Mouse (Mus musculus) heart, postnatal 0 days (tissue): ENCODE results near the gene Fkbp7. TPM values are rescaled to one million over a fixed set of nuclear protein-coding genes. Genes with fewer than 3 reads are reported as not detected.

Source experiments
- ATAC-seq: fragments of 200-750 bp; cut with Nextera tagmentation; 2 replicates; pipeline ENCODE4 v1.8.0; 2017; ENCODE audit warnings: low read depth, moderate number of reproducible peaks, moderate library complexity; ENCODE audit not compliant: insufficient read depth
- DNase-seq: peaks from one replicate; pipeline ENCODE4 v3.0.0-alpha.2; 2016; ENCODE audit warnings: low spot score
- H3K27ac ChIP-seq: fragments of 300-500 bp; sonication (generic); 2 replicates; pipeline ENCODE4 v1.5.1; 2014; ENCODE audit warnings: low read depth, mild to moderate bottlenecking
- H3K27me3 ChIP-seq: fragments of 300-500 bp; sonication (generic); 2 replicates; pipeline ENCODE4 v1.6.1; 2014; ENCODE audit warnings: low read length, mixed read lengths; ENCODE audit not compliant: control insufficient read depth, insufficient read depth
- H3K36me3 ChIP-seq: fragments of 300-500 bp; sonication (generic); replicated peaks from 2 replicates; pipeline ENCODE4 v1.6.1; 2014; ENCODE audit warnings: low read length, mixed read lengths; ENCODE audit not compliant: control insufficient read depth, insufficient read depth
- H3K4me1 ChIP-seq: fragments of 300-500 bp; sonication (generic); 2 replicates; pipeline ENCODE4 v1.6.1; 2014; ENCODE audit warnings: antibody characterized with exemption; ENCODE audit not compliant: control insufficient read depth, insufficient read depth
- H3K4me2 ChIP-seq: fragments of 300-500 bp; sonication (generic); 2 replicates; pipeline ENCODE4 v1.6.1; 2014; ENCODE audit warnings: low read depth, mild to moderate bottlenecking, low read length, moderate library complexity
- H3K4me3 ChIP-seq: fragments of 300-500 bp; sonication (generic); 2 replicates; pipeline ENCODE4 v1.5.1; 2014; ENCODE audit warnings: low read depth, low read length
- H3K9ac ChIP-seq: fragments of 300-500 bp; sonication (generic); replicated peaks from 2 replicates; pipeline ENCODE4 v1.6.1; 2014; ENCODE audit warnings: low read depth, low read length, mixed read lengths
- H3K9me3 ChIP-seq: fragments of 300-500 bp; sonication (generic); replicated peaks from 2 replicates; pipeline ENCODE4 v1.6.1; 2016; ENCODE audit warnings: low read length; ENCODE audit not compliant: control insufficient read depth
- CTCF ChIP-seq: IDR thresholded peaks from 2 replicates; pipeline ENCODE4 v1.5.1; 2016; ENCODE audit warnings: antibody characterized with exemption, control low read depth, low read depth
- EP300 ChIP-seq: IDR thresholded peaks from 2 replicates; pipeline ENCODE4 v1.6.1; 2016; ENCODE audit warnings: antibody characterized with exemption, low read depth
- WGBS: fragments of 180-500 bp; shearing (Covaris S2); extraction: QIAGEN DNeasy Blood & Tissue Kit; methylation state at CpG from one replicate; pipeline ENCODE4 v1.1.7; 2014; 5-methylcytosine and 5-hydroxymethylcytosine counted together
- polyA plus RNA-seq: library from polyadenylated mRNA; unstranded; fragments of >200 nt; fragmentation: Nextera tagmentation; extraction: Ambion mirVana; gene quantifications from 2 replicates; pipeline ENCODE4 v1.2.1, GENCODE M21; 2015
- total RNA-seq: library from RNA; depleted of rRNA; stranded (reverse); fragments of >200 nt; gene quantifications from 2 replicates; pipeline ENCODE4 v1.2.3, GENCODE M21; 2014; ENCODE audit warnings: low replicate concordance

Gene Fkbp7
- total and polyA plus RNA-seq, 2 experiments from 2014 or later = 16.9 to 76.6 TPM

GRCm38 (mm10) chr2:76687608-76688007 is 14.7 kb upstream of the Fkbp7 start:
- Histone ChIP-seq H3K4me3 (no peak overlapping the region), H3K36me3 (peaks cover 65% of the 10 kb centered on the region), H3K27ac (no peak overlapping the region), H3K9me3 (no peaks in the 10 kb centered on the region), H3K27me3 (no peaks in the 10 kb centered on the region), H3K4me2 (no peak overlapping the region), H3K4me1 (peaks cover 4% of the 10 kb centered on the region), H3K9ac (no peak overlapping the region)
- TF ChIP-seq CTCF (no peak), EP300 (no peak)
- DNase-seq = no peak
- 59% methylated on average over 3 of the region's 3 CpGs for WGBS
- ATAC-seq = no peak

GRCm38 (mm10) chr2:76686986-76687385 is 14.1 kb upstream of the Fkbp7 start:
- TF ChIP-seq EP300 (no peak), CTCF (no peak)
- no peaks in the 10 kb centered on the region for H3K27me3 ChIP-seq
- no peak overlapping the region for H3K4me2 ChIP-seq
- H3K4me3 ChIP-seq = no peak overlapping the region
- peaks cover 65% of the 10 kb centered on the region for H3K36me3 ChIP-seq
- H3K27ac ChIP-seq = no peak overlapping the region
- H3K9me3 ChIP-seq = no peaks in the 10 kb centered on the region
- no peak for ATAC-seq
- 92% methylated on average over 3 of the region's 3 CpGs for WGBS
- peaks cover 4% of the 10 kb centered on the region for H3K4me1 ChIP-seq
- no peak for DNase-seq
- H3K9ac ChIP-seq = no peak overlapping the region

- DNase-seq = no peak
- Histone ChIP-seq H3K4me1 (no peaks in the 10 kb centered on the region), H3K9me3 (no peaks in the 10 kb centered on the region), H3K27ac (no peak overlapping the region), H3K4me3 (no peak overlapping the region), H3K36me3 (peaks cover 69% of the 10 kb centered on the region), H3K9ac (no peak overlapping the region), H3K27me3 (no peaks in the 10 kb centered on the region), H3K4me2 (no peak overlapping the region)
- 91% methylated on average over 8 of the region's 8 CpGs for WGBS
- ATAC-seq = no peak
- TF ChIP-seq EP300 (no peak), CTCF (no peak)
Measured at GRCm38 (mm10) chr2:76682301-76682700, 9.4 kb upstream of the Fkbp7 start.

- peak overlapping the region; percentile 93; the same call in 1 of the 2 replicates for H3K9ac ChIP-seq
- WGBS = 62% methylated on average over 13 of the region's 13 CpGs
Measured at GRCm38 (mm10) chr2:76676401-76677226, 3.7 kb upstream of the Fkbp7 start.

GRCm38 (mm10) chr2:76675949-76676348 is 3.0 kb upstream of the Fkbp7 start:
- Histone ChIP-seq H3K9ac (peak overlapping the region; percentile 93), H3K4me3 (peak overlapping the region; percentile 77), H3K4me2 (peak overlapping the region; percentile 78), H3K36me3 (peaks cover 16% of the 10 kb centered on the region; the same call in 1 of the 2 replicates), H3K27me3 (no peaks in the 10 kb centered on the region), H3K27ac (no peak overlapping the region), H3K9me3 (no peaks in the 10 kb centered on the region), H3K4me1 (peaks cover 13% of the 10 kb centered on the region; the same call in 1 of the 2 replicates)
- DNase-seq (no peak), ATAC-seq (no peak)
- no peak for TF ChIP-seq EP300
- no peak for TF ChIP-seq CTCF
- WGBS = 20% methylated on average over 4 of the region's 4 CpGs

More at GRCm38 (mm10) chr2:76676401-76677226, 3.7 kb upstream of the Fkbp7 start:
- H3K36me3 ChIP-seq = peaks cover 19% of the 10 kb centered on the region; the same call in 1 of the 2 replicates
- ATAC-seq (no peak), DNase-seq (no peak)
- H3K9me3 ChIP-seq = no peaks in the 10 kb centered on the region
- no peak overlapping the region for H3K27ac ChIP-seq
- H3K4me3 ChIP-seq = peak overlapping the region; percentile 77
- peak overlapping the region; percentile 78 for H3K4me2 ChIP-seq
- peaks cover 13% of the 10 kb centered on the region; the same call in 1 of the 2 replicates for H3K4me1 ChIP-seq
- no peaks in the 10 kb centered on the region for H3K27me3 ChIP-seq
- TF ChIP-seq EP300 (no peak), CTCF (no peak)
